Mouse (Mus musculus) granulocyte monocyte progenitor cell, adult 5-6 weeks (primary cell): ENCODE data around the gene Asprv1. TPM values are rescaled to one million over a fixed set of nuclear protein-coding genes. Genes with fewer than 3 reads are reported as not detected.

Experiments
- ATAC-seq: replicated peaks from 2 replicates; pipeline ENCODE4 v1.8.0; 2016; ENCODE audit warnings: mild to moderate bottlenecking, moderate TSS enrichment, inconsistent platforms; ENCODE audit not compliant: poor library complexity, severe bottlenecking
- total RNA-seq, 2 experiments: library from RNA; stranded (forward) in 1 of 2; stranded (reverse) in 1 of 2; fragments of 200-712, 200-1000 nt in 1 of 2; fragments of >200 nt in 1 of 2; fragmentation: Nextera tagmentation in 1 of 2; gene quantifications; 2 replicates each; pipeline ENCODE4 v1.2.3; 2014 to 2017

The Asprv1 gene
- total RNA-seq, 2 experiments from 2014 or later: 0.98 TPM; not detected in 1

DNA sequence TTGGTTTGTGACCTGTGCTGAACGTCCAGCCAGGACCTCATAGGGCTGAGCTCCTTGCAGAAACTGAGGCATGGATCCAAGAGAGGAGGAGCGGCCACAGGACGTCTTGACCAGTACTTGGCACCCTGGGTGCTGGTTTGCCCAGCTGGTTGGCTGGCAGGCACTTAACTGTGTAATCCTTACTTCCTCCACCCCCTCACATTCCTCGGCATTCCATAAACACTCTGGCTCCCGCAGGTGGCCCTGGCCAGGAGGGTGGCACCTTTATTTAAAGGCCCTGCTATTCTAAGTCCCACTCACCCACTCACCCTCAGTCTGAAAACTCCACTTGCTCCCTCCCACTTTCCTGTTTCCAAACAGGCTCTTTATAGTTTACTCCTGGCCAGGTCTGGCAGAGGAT is 17.2 kb upstream of the Asprv1 start:
- ATAC-seq: no peak

DNA sequence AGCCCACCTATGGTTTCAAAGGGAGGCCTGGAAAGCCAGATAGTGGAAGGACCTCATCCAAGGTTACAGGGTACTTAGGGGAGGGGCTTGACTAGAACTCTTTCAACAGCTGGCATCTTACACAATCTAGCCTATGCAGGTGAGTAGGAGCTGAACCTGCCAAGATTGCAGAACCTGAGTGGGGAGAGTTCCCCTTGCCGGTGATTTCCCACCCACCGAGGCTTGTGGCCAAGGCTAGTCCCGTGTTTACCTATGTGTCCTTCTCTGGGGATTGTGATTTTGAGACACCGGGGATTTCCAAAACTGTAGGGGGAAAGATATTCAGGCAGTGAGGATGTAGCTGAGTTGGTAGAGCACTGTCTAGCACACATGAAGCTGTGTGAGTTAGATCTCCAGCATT is 12.7 kb upstream of the Asprv1 start:
- ATAC-seq: no peak

DNA sequence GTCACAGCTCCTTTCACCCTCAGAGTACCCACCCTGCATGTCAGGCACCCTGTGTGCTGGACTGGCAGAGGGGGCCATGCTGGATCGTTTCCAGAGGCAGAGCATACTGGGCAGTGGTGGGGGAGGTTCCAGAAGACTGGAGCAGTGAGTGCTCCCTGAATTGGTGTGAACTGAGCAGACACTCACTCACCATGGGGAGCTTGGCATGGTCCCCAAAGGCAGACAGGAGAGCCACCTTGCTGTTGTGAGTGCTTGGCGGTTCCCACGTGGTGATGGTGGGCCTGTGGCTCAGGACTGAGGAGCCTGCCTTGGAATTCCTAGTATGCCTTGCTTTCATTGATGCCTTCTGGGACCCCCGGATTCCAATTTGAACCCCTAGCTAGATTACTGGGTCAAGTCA is 4.8 kb upstream of the Asprv1 start:
- no peak for ATAC-seq

DNA sequence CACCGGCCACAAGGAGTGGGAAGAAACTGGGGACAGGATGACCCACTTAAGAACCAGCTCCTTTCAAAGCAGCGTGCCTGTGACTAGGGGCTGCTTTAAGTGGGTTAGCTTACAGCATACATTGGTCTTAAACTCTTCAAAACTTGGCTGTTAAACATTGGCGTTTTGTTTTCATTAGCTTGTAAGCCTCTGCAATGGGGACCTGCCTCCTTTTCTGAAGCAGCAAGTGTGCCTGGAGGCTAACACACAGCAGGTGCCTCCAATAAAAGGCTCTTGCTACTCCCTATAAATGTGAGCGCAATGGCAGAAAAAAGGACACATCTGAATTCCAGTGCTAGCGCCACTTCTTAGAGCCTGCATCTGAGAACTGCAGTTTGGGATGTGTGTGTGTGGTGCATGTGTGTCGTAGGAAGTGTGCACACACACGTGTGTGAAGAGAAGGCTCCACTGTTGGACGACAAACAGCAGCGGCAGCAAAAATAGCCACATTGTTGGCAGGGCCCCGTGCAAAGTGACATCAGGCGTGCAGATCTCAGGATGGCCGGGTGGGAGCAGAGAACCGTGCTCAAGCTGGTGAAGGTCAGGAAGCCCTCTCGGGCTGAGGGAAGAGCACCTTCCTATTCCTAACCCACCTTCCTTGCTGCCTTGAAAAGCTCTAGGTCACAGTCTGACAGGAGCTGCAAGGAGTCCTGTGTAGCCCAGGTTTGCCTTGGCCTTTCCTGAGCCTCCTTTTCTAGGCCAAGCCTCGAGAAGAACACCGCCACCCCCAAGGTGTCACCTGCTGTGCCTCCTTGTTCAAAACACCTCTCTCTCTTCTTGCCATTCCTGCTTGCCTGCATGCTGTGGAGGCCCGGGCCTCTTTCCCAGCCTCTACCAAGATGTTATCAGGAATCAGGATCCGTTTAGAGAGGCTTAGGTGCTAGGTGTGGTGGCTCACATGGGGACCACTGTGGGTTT is 3.6 kb upstream of the Asprv1 start:
- ATAC-seq: no peak

DNA sequence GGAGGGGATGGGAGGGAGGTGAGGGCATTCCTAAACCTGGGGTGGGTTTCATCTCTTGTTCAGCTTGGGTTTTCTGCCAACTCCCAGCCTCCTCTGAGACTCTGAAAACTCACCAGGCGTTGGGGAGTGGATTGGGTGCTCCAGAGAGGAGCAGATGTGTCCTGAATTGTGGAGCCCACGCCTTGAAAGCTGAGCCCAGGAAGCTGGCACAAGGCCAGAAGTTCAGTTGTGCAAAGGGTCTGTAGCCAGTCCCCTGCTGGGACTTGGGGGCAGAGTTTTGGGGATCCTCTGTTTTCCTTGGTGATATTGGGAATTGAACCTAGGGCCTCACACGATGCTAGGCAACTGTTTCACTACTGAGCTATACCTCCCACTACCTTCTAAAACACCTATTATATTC is 2.2 kb downstream of the Asprv1 start:
- no peak for ATAC-seq

DNA sequence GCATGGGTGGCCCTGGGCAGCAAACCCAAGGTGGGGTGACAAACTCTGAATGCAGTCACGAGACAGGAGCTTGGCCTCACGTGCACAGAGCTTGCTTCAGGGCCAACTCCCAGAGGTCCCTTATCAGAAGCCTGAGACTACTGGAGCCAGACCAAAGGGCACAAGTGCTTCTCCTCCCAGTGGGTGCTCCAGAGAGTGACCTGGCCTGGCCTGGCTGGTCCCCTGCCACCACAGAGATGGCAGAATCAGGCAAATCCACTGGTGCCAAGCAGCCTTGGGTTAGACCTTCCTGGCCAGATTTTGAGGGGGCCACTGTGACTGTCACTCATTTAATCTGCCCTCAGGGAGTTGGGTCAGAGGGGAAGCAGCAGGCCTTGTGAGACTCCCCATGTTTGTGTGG is 8.5 kb downstream of the Asprv1 start:
- no peak for ATAC-seq

DNA sequence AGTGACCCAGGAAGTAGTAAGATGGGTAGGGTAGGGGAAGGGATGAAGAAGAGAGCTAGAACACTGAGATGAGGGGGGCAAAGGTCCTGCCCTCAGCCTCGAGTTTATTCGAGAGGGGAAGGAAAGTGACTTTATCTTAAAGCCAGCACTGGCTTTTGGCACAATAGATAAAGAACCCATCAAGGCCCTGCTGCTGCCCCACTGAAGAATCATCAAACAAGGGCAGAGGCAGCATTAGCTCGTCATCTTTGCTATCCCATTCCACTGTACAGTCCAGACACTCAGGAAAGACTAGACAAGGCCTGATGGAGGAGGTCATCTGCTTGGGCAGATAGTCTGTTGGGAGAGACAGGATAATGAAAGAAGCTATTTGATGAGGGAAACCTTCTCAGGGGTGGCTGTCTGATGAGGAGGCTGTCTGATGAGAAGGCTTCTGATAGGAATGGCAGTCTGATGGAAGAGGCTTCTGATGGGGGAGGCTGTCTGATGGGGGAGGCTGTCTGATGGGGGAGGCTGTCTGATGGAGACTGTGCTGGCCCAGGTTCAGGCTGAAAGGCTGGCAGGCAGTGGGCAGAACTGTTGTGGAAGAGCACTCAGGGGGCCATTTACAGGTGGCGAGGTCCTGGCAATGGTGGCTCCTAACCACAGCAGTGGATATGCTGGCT is 9.3 kb downstream of the Asprv1 start:
- no peak for ATAC-seq

DNA sequence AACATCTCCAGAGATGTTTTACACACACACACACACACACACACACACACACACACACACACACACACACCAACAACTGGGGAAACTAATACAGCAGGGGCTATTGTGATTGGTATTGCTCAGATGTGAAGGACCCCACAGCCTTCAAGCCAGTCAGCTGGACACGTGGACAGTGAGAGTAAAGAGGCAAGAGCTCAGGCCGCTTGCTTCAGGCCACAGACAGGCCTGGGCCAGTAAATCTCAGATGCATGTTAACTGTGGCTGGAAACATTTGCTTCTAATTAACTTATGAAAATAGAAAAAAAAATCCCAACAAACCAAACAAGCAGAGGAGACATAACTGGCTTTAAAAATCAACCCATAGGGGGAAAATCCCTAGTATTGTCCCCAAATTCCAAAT is 9.9 kb downstream of the Asprv1 start:
- no peak for ATAC-seq

DNA sequence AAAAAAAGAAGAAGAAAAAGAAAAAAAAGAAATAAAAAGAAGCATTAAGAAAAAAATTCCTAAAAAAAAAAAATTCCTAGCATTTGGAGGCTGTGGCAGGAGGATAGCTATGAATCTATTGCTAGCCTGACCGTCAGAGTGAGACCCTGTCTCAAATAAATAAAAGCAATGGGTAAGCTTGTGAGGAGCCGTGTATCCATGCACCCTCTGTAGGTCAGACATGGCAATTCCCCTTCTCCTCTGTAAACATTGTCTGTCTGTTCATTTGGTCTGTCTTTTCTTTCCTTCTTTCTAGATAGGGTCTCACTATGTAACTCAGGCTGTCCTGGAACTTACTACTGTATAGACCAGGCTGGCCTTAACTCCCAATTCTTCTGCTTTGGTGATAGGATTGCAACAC is 10.5 kb downstream of the Asprv1 start:
- ATAC-seq: peak; percentile 29

DNA sequence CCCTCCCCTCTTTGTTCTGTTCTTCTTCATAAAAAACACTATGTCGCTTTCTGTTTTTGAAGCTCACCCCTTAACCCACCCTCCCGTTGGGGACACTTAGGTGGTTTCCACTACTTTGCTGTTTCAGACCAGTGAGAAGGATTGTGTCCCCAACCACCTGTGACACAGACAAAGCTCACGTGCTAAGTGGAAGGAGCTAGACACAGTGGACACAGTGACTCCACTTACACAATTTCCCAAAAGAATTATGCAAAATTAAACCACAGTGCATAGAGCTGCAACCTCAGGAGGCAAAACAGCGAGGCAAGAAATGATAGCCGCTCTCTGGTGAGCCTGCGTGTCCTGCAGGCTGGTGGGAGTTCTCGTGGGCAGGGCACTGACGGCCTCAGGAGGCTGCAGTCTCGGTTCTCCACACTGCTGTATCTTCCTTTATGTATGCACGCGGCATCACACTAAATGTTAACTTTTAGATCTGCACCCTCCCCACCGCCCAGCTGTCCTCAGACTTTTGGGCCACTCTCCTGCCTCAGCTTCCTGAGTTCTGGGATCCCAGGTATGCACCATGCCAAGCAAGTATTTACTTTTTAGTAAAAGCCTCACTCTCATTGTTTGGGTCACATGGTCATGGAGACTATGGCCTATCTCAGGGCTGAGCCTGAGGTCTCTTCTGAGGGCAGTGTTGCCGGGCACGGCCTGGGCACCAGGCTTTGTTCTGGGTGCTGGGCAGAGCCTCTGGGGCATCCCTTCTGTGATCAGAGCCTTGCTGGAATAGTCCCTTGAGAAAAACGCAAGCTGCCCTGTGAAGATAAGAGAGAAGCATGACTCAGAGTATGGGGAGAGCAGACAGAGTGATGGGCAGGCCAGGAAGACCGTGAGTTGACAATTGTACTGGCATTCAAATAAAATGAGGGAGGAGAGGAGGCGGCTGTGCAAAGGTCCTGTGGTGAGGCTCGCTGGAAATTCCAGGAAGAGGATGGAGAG is 11.5 kb downstream of the Asprv1 start:
- peak; percentile 91 for ATAC-seq

DNA sequence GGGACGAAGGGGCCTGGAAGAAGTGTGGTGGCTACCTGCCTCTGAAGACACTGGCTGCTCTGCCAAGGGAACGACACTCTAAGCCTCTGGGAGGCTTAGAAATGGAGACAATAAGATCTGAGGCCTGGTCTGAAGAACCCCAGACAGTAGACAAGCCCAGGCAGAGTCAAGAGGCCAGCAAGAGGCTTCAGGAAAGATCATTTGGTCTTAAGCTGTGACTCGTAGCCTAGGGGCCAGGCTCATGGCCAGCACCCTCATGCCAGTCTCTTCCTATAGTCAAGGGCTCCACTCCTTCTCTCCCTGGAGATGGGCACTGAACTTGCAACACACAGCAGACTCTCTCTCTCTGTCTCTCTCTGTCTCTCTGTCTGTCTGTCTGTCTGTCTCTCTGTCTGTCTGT is 12.2 kb downstream of the Asprv1 start:
- no peak for ATAC-seq

DNA sequence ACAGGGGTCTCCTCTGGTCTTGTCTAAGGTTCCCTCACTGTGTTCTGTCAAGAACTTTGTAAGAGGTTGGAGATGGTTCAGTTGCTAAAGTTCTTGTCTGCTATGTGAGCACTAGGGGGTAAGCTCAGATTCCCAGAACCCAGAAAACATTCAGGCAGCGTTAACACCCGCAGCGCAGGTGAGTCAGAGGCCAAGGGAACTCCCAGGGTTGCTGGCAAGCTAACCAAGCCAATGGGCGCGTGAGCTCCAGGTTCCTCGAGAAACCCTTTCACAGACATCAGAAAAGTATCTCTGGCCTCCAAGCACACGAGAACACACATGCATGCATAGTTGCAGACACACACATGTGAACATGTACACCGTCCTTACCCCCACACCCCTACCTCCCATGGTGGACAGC is 12.8 kb downstream of the Asprv1 start:
- no peak for ATAC-seq

DNA sequence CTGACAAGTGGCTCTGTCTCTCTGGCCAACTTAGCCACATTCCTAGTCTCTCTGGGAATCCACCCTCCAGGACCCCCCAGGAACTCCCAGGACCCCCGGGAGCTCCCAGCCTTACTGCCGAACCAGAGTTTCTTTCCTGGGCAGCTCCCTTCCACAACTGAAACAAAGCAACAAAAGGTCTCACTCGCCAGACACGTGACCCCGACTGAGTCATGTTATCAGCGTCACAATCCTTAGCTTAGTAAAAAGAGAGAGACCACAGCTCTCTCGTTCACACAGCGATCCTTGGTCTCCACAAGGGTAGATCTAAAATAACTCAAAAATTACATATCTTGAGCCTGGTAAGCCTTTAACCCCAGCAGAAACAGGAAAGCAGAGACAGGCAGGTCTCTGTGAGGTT is 13.8 kb downstream of the Asprv1 start:
- ATAC-seq: no peak

DNA sequence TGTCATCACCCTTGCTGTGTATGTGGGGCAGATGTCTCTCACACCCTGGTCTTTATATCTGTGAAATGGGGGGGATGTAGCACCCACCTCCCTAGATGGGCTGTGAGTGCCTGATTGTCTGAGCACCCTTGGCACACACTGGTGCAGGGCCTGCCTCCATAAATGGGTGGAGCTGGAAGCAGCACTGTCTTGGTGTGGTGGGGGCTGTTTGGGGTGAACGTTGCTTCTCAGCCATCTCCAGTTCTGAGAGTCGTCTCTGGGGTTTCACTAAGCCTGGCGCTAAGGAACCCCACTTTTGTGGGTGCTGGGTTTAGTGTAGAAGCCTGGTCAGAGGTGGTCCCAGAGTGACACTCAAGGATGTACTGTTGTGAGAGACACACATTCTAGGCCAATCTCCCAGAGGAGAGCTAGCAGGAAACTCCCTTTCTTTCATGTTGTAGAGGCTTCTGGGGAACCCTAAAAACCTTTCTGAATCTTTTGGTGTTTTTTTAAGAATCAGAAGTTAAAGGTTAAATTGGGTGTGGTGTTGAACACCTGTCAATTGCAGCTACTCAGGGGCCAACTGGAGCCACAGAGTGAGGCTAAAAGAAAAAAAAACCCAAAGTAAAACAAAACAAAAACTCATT is 16.9 kb downstream of the Asprv1 start:
- no peak for ATAC-seq

DNA sequence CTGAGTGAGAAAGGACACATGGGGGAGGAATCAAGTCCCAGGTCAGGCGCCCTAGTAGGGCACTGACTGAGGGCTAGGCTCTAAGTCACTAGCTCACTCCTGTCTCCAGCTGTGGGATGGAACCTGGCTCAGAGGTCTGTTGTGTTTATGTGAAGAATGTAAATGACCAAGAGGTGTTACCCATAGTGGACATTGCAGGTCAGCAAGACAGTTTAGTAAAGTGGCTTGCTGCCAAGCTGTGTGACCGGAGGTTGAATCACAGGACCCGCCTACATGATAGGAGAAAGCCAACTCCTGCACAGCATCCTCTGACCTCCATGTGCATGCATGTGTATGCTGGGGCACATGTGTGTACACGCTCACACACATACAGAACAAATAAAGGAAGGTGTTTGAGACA is 17.6 kb downstream of the Asprv1 start:
- ATAC-seq: no peak

DNA sequence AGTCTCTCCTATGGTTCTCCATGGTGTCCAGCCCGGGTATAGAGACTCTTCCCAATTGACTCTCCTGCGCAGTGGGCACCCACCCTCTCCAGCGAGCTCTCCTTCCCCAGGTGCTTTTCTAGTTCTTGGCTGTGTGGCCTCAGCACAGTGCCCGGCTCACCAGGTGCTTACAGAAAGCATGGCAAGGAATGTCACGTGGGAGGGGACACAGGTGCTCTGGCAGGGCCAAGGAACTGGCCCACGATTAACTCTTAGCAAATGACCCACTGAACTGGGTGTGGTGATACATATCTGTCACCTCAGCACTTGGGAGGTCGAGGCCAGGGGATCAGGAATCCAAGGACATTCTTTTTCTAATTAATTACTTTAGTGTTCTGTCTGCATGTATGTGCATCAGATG is 18.2 kb downstream of the Asprv1 start:
- ATAC-seq: no peak

DNA sequence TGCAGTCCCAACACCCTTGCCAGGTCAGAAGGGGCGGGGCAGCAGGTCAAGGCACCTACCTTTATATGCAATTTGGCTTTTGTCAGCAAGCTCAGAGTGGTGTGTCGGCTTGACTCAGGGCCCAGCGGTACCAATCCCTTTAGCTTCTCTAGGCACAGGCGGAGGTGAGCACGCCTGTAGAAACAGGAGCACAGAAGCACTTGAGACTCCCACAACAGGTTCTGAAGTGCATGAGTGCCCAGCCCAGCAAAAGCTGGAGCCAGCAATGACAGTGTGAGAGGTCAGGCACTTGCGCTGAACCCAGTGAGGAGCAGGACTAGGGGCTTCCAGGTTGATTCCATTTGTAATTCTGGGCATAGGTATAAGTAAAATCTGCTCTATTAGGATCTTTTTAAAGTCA is 25.1 kb downstream of the Asprv1 start:
- no peak for ATAC-seq

DNA sequence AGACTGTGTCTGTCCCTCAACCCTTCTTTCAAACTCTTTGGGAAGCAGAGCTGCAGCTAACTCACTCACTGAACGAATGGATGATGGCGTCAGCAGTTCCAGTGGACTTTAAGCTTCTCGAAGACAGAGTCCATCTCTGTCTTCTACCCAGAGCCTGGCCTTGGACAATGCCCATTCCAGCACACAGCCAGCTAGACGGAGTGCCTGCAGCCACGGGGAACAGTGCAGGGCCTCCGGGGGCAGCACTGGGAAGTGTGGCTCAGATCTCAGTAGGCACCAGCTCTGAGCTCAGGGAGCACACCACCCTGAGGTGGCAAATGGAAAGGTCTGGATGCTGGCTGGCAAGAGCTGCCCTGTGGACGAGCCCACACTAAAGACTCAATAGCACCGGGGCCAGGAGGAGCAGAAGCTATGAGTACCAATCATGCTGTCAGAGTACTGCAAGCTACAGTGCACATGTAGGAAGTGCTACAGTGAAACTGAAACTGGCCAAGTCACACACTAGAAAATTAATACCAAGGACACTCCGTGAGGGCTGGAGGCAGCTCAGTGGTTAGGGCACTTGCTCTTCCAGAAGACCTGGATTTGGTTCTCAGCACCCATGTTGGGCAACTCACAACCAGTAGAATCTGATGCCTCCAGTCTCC is 26.4 kb downstream of the Asprv1 start:
- ATAC-seq: peak; percentile 75

DNA sequence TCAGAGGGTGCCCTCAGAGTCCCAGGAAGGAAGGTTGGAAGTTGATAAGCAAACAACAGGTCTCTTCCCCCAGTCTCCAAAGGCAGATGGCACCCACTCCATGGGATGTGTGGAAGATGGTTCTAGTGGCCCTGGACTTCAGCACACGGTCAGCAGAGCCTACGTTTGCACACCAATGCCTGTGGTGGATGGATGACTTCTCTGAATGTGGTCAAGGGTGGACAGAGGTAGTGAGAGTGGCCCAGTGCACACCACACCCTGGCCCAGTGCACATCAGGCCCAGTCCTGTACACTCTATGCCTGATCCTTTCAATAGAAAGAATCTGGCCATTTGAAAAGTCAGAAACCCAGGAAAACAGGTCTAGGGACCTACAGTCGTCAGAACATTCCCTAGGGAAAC is 30.5 kb downstream of the Asprv1 start:
- no peak for ATAC-seq
